Mouse (Mus musculus): ENCODE measurements around the gene Med9. TPM values are rescaled to one million over a fixed set of nuclear protein-coding genes. Genes with fewer than 3 reads are reported as not detected.

Med9 gene
- polyA plus RNA-seq, 1 experiment, result 19.8 TPM

GRCm38 (mm10) chr11:59952892-59953291 lies 4.9 kb downstream of the Med9 start:
- H3K9ac ChIP-seq (ENCODE audit: low read depth, poor library complexity, severe bottlenecking), result no peak overlapping the region
- H3K9me3 ChIP-seq (replicated peaks; ENCODE audit: control insufficient read depth, insufficient read depth, low read length, poor library complexity, severe bottlenecking), result no peaks in the 10 kb centered on the region
- H3K36me3 ChIP-seq (ENCODE audit: control insufficient read depth, insufficient read depth, low read length, poor library complexity, severe bottlenecking), result no peaks in the 10 kb centered on the region
- no peak overlapping the region for H3K27ac ChIP-seq (ENCODE audit: insufficient read depth, low read length)
- no peaks in the 10 kb centered on the region for H3K27me3 ChIP-seq (ENCODE audit: control insufficient read depth, insufficient read depth, low read length, poor library complexity, severe bottlenecking)
- no peak for TF ChIP-seq EP300 (IDR thresholded peaks at IDR 0.05; ENCODE audit: insufficient read depth, low read depth, low read length)
- no peaks in the 10 kb centered on the region for H3K4me1 ChIP-seq (ENCODE audit: control insufficient read depth, insufficient read depth, low read length)
- no peak overlapping the region for H3K4me3 ChIP-seq (ENCODE audit: low read depth, low read length)

DNA sequence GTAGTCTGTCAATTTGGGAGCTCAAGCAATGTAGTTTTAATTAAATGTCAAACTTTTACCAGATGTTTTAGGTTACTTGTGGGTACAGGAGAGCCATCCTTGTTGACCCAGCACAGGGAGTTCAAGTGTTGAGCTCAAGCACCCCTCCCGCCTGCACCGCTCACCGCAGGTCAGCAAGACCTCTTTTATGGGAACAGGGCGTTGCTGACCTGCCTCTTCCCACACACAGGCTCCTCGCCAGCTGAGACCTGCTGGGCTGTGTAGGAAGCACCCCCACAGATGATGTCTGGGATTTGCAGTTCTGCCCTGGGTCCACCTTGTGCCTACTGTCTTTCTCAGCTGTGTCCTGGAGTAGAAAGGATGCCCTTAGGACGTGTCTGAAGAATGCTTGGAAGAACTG lies 8.7 kb downstream of the Med9 start:
- H3K27ac ChIP-seq (ENCODE audit: insufficient read depth, low read length), result no peak overlapping the region
- H3K4me3 ChIP-seq (ENCODE audit: low read depth, low read length), result no peak overlapping the region
- TF ChIP-seq POLR2A (IDR thresholded peaks at IDR 0.05; ENCODE audit: insufficient read depth, low read length), result no peak
- no peak for TF ChIP-seq CTCF (IDR thresholded peaks at IDR 0.05; ENCODE audit: low read depth, low read length)
- no peak for TF ChIP-seq EP300 (IDR thresholded peaks at IDR 0.05; ENCODE audit: insufficient read depth, low read depth, low read length)

DNA sequence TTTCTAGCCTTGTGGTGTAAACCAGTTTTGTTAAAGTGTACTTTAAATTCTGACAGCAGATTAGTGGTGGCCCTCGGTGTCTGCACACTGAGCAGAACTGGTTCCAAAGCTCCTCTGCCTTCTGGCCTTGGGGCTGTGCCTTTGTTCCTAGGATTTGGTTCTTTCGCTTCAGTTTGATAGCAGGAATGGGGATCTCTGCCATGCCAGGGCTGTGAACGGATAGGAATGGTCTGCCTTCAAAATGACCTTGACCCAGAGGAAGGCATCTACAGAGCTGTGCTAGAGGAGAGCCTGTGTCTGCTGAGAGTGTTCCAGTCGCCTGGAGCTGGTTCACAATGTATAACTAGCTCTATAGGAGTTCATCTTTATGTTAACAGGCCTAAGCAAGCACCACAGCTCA lies 11.4 kb downstream of the Med9 start:
- Histone ChIP-seq H3K36me3 (ENCODE audit: control insufficient read depth, insufficient read depth, low read length, poor library complexity, severe bottlenecking) (peaks cover 3% of the 10 kb centered on the region; the same call in 1 of the 2 replicates), H3K4me1 (ENCODE audit: control insufficient read depth, insufficient read depth, low read length) (no peaks in the 10 kb centered on the region), H3K27me3 (ENCODE audit: control insufficient read depth, insufficient read depth, low read length, poor library complexity, severe bottlenecking) (no peaks in the 10 kb centered on the region), H3K9me3 (replicated peaks; ENCODE audit: control insufficient read depth, insufficient read depth, low read length, poor library complexity, severe bottlenecking) (no peaks in the 10 kb centered on the region), H3K27ac (ENCODE audit: insufficient read depth, low read length) (no peak overlapping the region), H3K9ac (ENCODE audit: low read depth, poor library complexity, severe bottlenecking) (no peak overlapping the region), H3K4me3 (ENCODE audit: low read depth, low read length) (no peak overlapping the region)
- no peak for TF ChIP-seq EP300 (IDR thresholded peaks at IDR 0.05; ENCODE audit: insufficient read depth, low read depth, low read length)

More for the DNA sequence above, 8.7 kb downstream of the Med9 start:
- H3K4me1 ChIP-seq (ENCODE audit: control insufficient read depth, insufficient read depth, low read length), result no peaks in the 10 kb centered on the region
- no peak overlapping the region for H3K9ac ChIP-seq (ENCODE audit: low read depth, poor library complexity, severe bottlenecking)
- no peaks in the 10 kb centered on the region for H3K27me3 ChIP-seq (ENCODE audit: control insufficient read depth, insufficient read depth, low read length, poor library complexity, severe bottlenecking)
- H3K9me3 ChIP-seq (replicated peaks; ENCODE audit: control insufficient read depth, insufficient read depth, low read length, poor library complexity, severe bottlenecking), result no peaks in the 10 kb centered on the region
- H3K36me3 ChIP-seq (ENCODE audit: control insufficient read depth, insufficient read depth, low read length, poor library complexity, severe bottlenecking), result peaks cover 3% of the 10 kb centered on the region; the same call in 1 of the 2 replicates

GRCm38 (mm10) chr11:59960476-59961337 lies 12.7 kb downstream of the Med9 start:
- Histone ChIP-seq H3K27me3 (ENCODE audit: control insufficient read depth, insufficient read depth, low read length, poor library complexity, severe bottlenecking) (no peaks in the 10 kb centered on the region), H3K36me3 (ENCODE audit: control insufficient read depth, insufficient read depth, low read length, poor library complexity, severe bottlenecking) (peaks cover 3% of the 10 kb centered on the region; the same call in 1 of the 2 replicates), H3K4me1 (ENCODE audit: control insufficient read depth, insufficient read depth, low read length) (no peaks in the 10 kb centered on the region), H3K9ac (ENCODE audit: low read depth, poor library complexity, severe bottlenecking) (no peak overlapping the region), H3K27ac (ENCODE audit: insufficient read depth, low read length) (no peak overlapping the region), H3K4me3 (ENCODE audit: low read depth, low read length) (no peak overlapping the region), H3K9me3 (replicated peaks; ENCODE audit: control insufficient read depth, insufficient read depth, low read length, poor library complexity, severe bottlenecking) (no peaks in the 10 kb centered on the region)
- no peak for TF ChIP-seq POLR2A (IDR thresholded peaks at IDR 0.05; ENCODE audit: insufficient read depth, low read length)
- TF ChIP-seq CTCF (IDR thresholded peaks at IDR 0.05; ENCODE audit: low read depth, low read length), result no peak
- no peak for TF ChIP-seq EP300 (IDR thresholded peaks at IDR 0.05; ENCODE audit: insufficient read depth, low read depth, low read length)

GRCm38 (mm10) chr11:59961338-59961875 lies 13.4 kb downstream of the Med9 start:
- H3K36me3 ChIP-seq (ENCODE audit: control insufficient read depth, insufficient read depth, low read length, poor library complexity, severe bottlenecking), result peaks cover 3% of the 10 kb centered on the region; the same call in 1 of the 2 replicates
- H3K27ac ChIP-seq (ENCODE audit: insufficient read depth, low read length), result no peak overlapping the region
- no peaks in the 10 kb centered on the region for H3K27me3 ChIP-seq (ENCODE audit: control insufficient read depth, insufficient read depth, low read length, poor library complexity, severe bottlenecking)
- H3K9me3 ChIP-seq (replicated peaks; ENCODE audit: control insufficient read depth, insufficient read depth, low read length, poor library complexity, severe bottlenecking), result no peaks in the 10 kb centered on the region
- H3K9ac ChIP-seq (ENCODE audit: low read depth, poor library complexity, severe bottlenecking), result no peak overlapping the region
- H3K4me3 ChIP-seq (ENCODE audit: low read depth, low read length), result no peak overlapping the region
- TF ChIP-seq EP300 (IDR thresholded peaks at IDR 0.05; ENCODE audit: insufficient read depth, low read depth, low read length), result no peak
- TF ChIP-seq POLR2A (IDR thresholded peaks at IDR 0.05; ENCODE audit: insufficient read depth, low read length), result no peak
- no peaks in the 10 kb centered on the region for H3K4me1 ChIP-seq (ENCODE audit: control insufficient read depth, insufficient read depth, low read length)

- H3K9me3 ChIP-seq (replicated peaks; ENCODE audit: control insufficient read depth, insufficient read depth, low read length, poor library complexity, severe bottlenecking), result no peaks in the 10 kb centered on the region
- H3K27ac ChIP-seq (ENCODE audit: insufficient read depth, low read length), result no peak overlapping the region
- H3K4me3 ChIP-seq (ENCODE audit: low read depth, low read length), result no peak overlapping the region
- H3K27me3 ChIP-seq (ENCODE audit: control insufficient read depth, insufficient read depth, low read length, poor library complexity, severe bottlenecking), result no peaks in the 10 kb centered on the region
- peaks cover 3% of the 10 kb centered on the region; the same call in 1 of the 2 replicates for H3K36me3 ChIP-seq (ENCODE audit: control insufficient read depth, insufficient read depth, low read length, poor library complexity, severe bottlenecking)
- H3K9ac ChIP-seq (ENCODE audit: low read depth, poor library complexity, severe bottlenecking), result no peak overlapping the region
- TF ChIP-seq EP300 (IDR thresholded peaks at IDR 0.05; ENCODE audit: insufficient read depth, low read depth, low read length), result no peak
- no peak for TF ChIP-seq CTCF (IDR thresholded peaks at IDR 0.05; ENCODE audit: low read depth, low read length)
- no peak for TF ChIP-seq POLR2A (IDR thresholded peaks at IDR 0.05; ENCODE audit: insufficient read depth, low read length)
- H3K4me1 ChIP-seq (ENCODE audit: control insufficient read depth, insufficient read depth, low read length), result no peaks in the 10 kb centered on the region
These were observed 14.6 kb downstream of the Med9 start for GRCm38 (mm10) chr11:59962590-59962989.
